In the genomic region with DNA sequence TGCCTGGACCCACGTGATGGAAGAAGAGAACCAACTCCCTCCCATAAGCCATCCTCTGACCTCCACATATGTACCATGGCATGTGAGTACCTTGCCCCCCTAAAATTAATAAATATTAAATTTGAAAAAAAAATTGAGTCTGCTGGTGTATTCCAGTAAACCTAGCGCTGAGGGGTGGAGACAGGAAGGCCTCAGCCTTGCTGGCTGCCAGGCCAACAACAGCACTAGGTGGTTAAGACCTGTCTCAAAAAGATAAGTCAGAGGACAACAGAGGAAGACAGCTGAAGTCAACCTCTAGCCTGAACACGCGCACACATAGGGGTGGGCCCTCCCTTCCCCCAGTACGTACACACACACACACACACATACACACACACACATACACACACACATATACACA, we compare ENCODE assay signal across 17 mouse cellular contexts. TPM values are rescaled to one million over a fixed set of nuclear protein-coding genes. Genes with fewer than 3 reads are reported as not detected.
DNase-seq lines count a peak whose midpoint lies in the region; ATAC-seq lines count a peak whose summit lies in the region.
"Had no signal": no experiment of that assay in that cellular context is flagged by ENCODE, and none has a peak within 500 bp of the region (broad histone marks: within the 10 kb centered on the region; RNA-seq: fewer than 3 reads in every experiment).

No protein-coding gene starts in this region.

- no peak overlapping the region for H3K9ac ChIP-seq in kidney, embryonic 15.5 days
- H3K9ac ChIP-seq in liver, embryonic 11.5 days (ENCODE audit: low read depth, low read length): 0 out of 2 replicates have a peak overlapping the region, but pooled peaks have one; percentile 39
- H3K9ac ChIP-seq: embryonic facial prominence, embryonic 13.5 days; heart, embryonic 15.5 days; neural tube, embryonic 13.5 days had no signal

- 0 out of 2 replicates have a peak, but pooled peaks have one; percentile 15 for ATAC-seq in kidney, embryonic 15.5 days (replicated peaks; ENCODE audit: low FRiP score)
- peak; percentile 98 for ATAC-seq in liver, embryonic 11.5 days (replicated peaks; ENCODE audit: low FRiP score)
- peak; percentile 98 for ATAC-seq in megakaryocyte progenitor cell, adult 5-6 weeks (replicated peaks; ENCODE audit: poor library complexity)
- ATAC-seq: inflammation-experienced regulatory T-cells, adult 6 months had no signal

- H3K4me2 ChIP-seq in kidney, embryonic 15.5 days: no peak overlapping the region
- no peak overlapping the region for H3K4me2 ChIP-seq in liver, embryonic 11.5 days
- H3K4me2 ChIP-seq: embryonic facial prominence, embryonic 13.5 days; heart, embryonic 15.5 days; midbrain, embryonic 11.5 days; neural tube, embryonic 13.5 days had no signal

- no peak for DNase-seq in kidney, postnatal 10 days
- DNase-seq in c-Kit-positive CD71-positive TER-119-positive erythroid progenitor cells, embryonic 14.5 days (ENCODE audit: low spot score): peak; percentile 70
- DNase-seq in liver, embryonic 11.5 days (ENCODE audit: low spot score): no peak
- no peak for DNase-seq in cerebellum, postnatal 25 days
- no peak for DNase-seq in layer of hippocampus, postnatal 10 days (ENCODE audit: low spot score in 2 of 2)
- DNase-seq: adrenal gland, postnatal 14 days; cerebellum, adult 18-20 months; gastrocnemius, postnatal 10 days had no signal

- WGBS in kidney, embryonic 15.5 days: 86% methylated on average over 5 of the region's 5 CpGs
- WGBS in liver, embryonic 11.5 days: 35% methylated on average over 5 of the region's 5 CpGs

- no peak overlapping the region for H3K4me3 ChIP-seq in kidney, embryonic 15.5 days (replicated peaks)
- H3K4me3 ChIP-seq in liver, embryonic 11.5 days (ENCODE audit: low read depth, low read length): no peak overlapping the region
- H3K4me3 ChIP-seq: embryonic facial prominence, embryonic 13.5 days; forebrain, embryonic 10.5 days; heart, embryonic 15.5 days; neural tube, embryonic 13.5 days had no signal

- no peak overlapping the region for H3K27ac ChIP-seq in kidney, embryonic 15.5 days
- H3K27ac ChIP-seq in liver, embryonic 11.5 days (ENCODE audit: low read depth, low read length): peak overlapping the region; percentile 71
- H3K27ac ChIP-seq: embryonic facial prominence, embryonic 13.5 days; forebrain, embryonic 10.5 days; heart, embryonic 15.5 days; kidney, postnatal 0 days; neural tube, embryonic 13.5 days had no signal

- H3K36me3 ChIP-seq in kidney, embryonic 15.5 days: peaks cover 33% of the 10 kb centered on the region
- H3K36me3 ChIP-seq in liver, embryonic 11.5 days (ENCODE audit: control insufficient read depth, insufficient read depth, low read length): peaks cover 17% of the 10 kb centered on the region

- H3K4me1 ChIP-seq in kidney, embryonic 15.5 days: peaks cover 8% of the 10 kb centered on the region
- H3K4me1 ChIP-seq in liver, embryonic 11.5 days (replicated peaks; ENCODE audit: control insufficient read depth, insufficient read depth, low read length): peaks cover 13% of the 10 kb centered on the region
- H3K4me1 ChIP-seq: embryonic facial prominence, embryonic 13.5 days; forebrain, embryonic 10.5 days; heart, embryonic 15.5 days; neural tube, embryonic 13.5 days had no signal

- H3K9me3 ChIP-seq in kidney, embryonic 15.5 days (replicated peaks): no peaks in the 10 kb centered on the region
- no peaks in the 10 kb centered on the region for H3K9me3 ChIP-seq in liver, embryonic 11.5 days (ENCODE audit: control insufficient read depth, low read length)
- H3K9me3 ChIP-seq: embryonic facial prominence, embryonic 13.5 days; forebrain, embryonic 10.5 days; heart, embryonic 15.5 days; neural tube, embryonic 13.5 days had no signal

- H3K27me3 ChIP-seq in kidney, embryonic 15.5 days: no peaks in the 10 kb centered on the region
- H3K27me3 ChIP-seq in liver, embryonic 11.5 days (replicated peaks; ENCODE audit: control insufficient read depth, insufficient read depth, low read length): no peaks in the 10 kb centered on the region
- H3K27me3 ChIP-seq: embryonic facial prominence, embryonic 13.5 days; heart, embryonic 15.5 days; neural tube, embryonic 13.5 days had no signal

RNA-seq across cellular contexts. Expression of a gene that starts 16.2 kb away (rescaled TPM):
- 28.1 and 30.2 TPM in 2 replicates for polyA plus RNA-seq in kidney, embryonic 15.5 days (2015; fragmentation: Nextera tagmentation; extraction: Ambion mirVana)
- 69.5 and 71.8 TPM in 2 replicates for polyA plus RNA-seq in liver, embryonic 11.5 days (2014; fragmentation: Nextera tagmentation; extraction: Ambion mirVana)
- 28.0 and 33.5 TPM in 2 replicates for total RNA-seq in megakaryocyte progenitor cell, adult 5-6 weeks (2015)
- total RNA-seq in megakaryocyte progenitor cell, adult 5-6 weeks (2017): 69.5 and 92.2 TPM in 2 replicates
- total RNA-seq in layer of hippocampus, postnatal 10 days (2021): 100 to 1,000 TPM in 1 of 2 experiments, 10 to 100 TPM in 1; 97.4 to 124 TPM

Comparison
In these comparisons a context has a peak if more than half of its experiments do, and no peak if none do; other contexts are left out.
1. ATAC-seq: peak in every context shown above with its lines; median percentile 98 in liver, embryonic 11.5 days; 98 in megakaryocyte progenitor cell, adult 5-6 weeks; 15 in kidney, embryonic 15.5 days.